Mouse (Mus musculus) left cerebral cortex, postnatal 25 days (tissue): Measurements from ENCODE around the gene Usp34. TPM values are rescaled to one million over a fixed set of nuclear protein-coding genes. Genes with fewer than 3 reads are reported as not detected.
A peak's percentile ranks its signal among the peaks of the same experiment; 100 is the strongest.
"Not testable (repeated sequence)": the region's sequence is repeated elsewhere in the genome, so short reads cannot be mapped to it uniquely, and the experiment has no call there.

Source experiments
- DNase-seq, 2 experiments: peaks; one replicate each; pipeline ENCODE4 v3.0.0; 2022; ENCODE audit warnings: low spot score in 2 of 2, mixed read lengths in 1 of 2
- intact Hi-C: fragments of 180-260 bp; cut with DNase I; formaldehyde crosslinking; loops from one replicate; pipeline ENCODE4 v1.15.1; 2025
- total RNA-seq, 2 experiments: library from RNA; stranded (reverse); gene quantifications; 2 replicates each; pipeline ENCODE4 v1.2.3; 2021

Usp34 gene
- 100 to 1,000 TPM; 104 to 105 TPM for total RNA-seq

DNA sequence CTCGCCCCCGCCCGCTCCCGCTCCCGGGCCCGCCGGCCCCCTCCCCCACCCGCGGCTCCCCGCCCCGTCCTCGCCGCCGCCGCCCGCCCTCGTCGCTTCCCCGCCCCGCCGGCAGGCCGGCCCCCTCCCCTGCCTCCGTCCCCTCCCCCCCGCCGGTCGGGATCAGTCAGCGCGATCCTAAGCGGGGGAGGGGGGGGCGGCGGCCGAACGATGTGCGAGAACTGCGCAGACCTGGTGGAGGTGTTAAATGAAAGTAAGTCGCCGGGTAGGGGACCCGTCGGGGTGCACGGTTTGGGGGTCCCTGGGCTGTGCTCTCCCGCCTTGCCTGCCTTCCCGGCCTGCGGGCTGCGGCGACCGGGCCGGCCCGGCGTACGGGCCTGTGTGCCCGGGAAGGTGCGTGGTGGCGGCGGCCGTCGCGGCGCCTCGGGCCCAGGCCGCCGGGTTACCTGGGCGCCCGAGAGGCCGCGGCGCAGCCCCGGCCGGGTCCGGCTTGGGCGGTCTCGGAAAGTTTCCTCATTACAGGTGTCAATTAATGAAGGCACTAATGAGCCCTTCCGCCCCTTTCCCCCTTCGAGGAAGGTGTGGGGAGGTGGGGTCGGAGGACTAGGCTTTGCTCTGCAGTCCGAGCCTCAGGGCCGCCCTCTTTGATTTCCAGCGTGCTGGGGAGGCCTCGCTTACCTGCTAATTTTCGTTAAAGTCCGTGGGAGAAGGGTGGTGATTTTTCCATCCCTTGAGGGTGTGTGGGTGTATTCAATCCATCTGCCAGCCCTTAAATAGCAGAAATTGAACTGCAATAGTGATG lies at the start of gene Usp34:
Gene Usp34, plus strand, starts transcription at position 132 of the 802 bp plus-strand sequence.
- intact Hi-C loops: loop anchor here (1.0 to 2.0 kb wide), 3 partner anchors 50 to 238 kb away; partner anchors contain the start of genes Ahsa2 and Xpo1
- DNase-seq: peak; percentile 33 to 54

DNA sequence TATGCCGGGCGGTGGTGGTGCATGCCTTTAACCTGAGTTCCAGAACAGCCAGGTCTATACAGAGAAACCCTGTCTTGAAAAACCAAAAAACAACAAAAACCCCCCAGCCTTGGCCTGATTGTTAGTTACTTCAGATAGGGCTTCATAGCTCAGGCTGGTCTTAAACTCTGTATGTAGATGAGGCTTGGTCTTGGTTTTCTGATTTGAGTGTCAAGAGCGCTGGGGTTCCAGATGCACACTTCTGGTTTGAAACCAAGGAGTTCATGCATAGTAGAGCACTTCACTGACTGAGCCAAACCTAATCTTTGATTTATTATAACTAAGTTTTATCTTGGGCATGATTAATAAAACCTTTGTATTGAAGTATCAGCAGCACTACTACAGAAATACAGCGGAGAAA lies 47.6 kb upstream of the Usp34 start:
- intact Hi-C loops: loop anchor here (5.0 kb wide), 3 partner anchors 112 to 627 kb away; partner anchors contain the start of gene Cct4
- DNase-seq: no peak

DNA sequence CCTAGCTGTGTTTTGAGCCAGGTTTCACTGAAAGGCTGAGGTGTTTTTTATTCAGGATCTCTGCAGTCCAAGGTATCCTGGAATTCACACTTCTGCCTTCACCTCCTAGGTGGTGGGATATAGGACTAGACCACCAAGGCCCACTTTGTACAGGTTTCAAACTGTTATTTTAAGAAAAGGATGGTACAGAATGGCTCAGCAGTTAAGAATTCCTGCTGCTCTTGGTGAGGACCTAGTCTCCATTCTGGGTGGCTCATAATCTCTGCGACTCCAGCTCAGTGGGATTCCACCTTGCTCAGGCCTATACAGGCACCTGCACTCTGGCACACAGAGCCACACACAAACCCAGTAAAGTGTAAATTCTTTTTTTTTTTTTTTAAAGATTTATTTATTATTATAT lies 47.2 kb upstream of the Usp34 start:
- DNase-seq: no peak
- intact Hi-C loops: loop anchor here (5.0 kb wide), 3 partner anchors 112 to 627 kb away; partner anchors contain the start of gene Cct4

DNA sequence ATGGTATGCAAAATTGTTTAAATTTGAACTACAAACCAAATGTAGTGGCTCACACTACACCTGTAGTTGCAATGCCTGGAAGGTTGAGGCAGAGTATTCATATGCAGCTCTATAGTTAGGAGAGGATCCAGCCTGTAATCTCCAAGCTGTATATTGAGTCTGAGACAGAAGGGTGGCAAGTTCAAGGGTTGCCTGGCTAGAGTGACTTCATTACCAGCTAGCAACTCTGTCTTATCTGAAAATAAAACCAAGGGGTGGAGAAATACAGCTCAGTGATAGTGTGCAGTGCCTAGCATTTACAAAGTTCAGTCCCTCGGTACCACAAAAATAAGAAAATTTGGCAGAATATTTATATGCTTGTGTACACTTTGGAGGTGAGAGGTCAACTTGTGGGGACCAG lies 46.5 kb upstream of the Usp34 start:
- DNase-seq: no peak
- intact Hi-C loops: no loop called here

DNA sequence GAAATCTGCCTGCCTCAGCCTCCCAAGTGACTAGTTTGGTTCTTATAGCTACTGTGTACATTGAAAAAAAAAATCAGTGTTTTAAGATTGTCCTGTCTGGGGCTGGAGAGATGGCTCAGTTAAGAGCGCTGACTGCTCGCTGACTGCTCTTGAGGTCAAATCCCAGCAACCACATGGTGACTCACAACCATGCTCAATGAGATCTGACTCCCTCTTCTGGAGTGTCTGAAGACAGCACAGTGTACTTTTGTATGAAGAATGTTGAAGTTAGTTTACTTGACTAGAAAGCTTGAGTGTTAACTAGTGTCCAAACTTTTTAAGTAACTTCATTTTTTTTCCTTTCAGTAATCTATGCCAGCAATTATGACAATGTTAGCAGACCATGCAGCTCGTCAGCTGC lies 45.2 kb upstream of the Usp34 start:
- intact Hi-C loops: no loop called here
- DNase-seq: no peak

DNA sequence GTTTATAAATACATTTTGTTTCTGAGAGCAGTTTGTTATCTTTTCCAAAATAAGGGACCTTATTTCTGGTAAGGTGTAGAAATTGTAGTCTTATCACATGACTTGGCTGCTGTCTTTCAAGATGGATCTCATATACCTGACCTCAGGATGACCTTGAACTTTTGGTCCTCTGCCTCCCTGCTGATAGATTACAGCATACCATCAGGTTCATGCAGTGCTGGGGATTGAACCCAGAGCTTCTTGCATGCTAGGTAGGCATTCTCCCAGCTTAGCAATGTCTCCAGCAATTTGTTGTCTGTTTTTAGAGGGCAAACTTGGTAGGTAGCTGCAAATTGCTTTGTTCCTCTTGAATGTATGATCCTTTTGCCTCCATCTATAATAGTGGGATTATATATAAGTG lies 41.7 kb upstream of the Usp34 start:
- no peak for DNase-seq

DNA sequence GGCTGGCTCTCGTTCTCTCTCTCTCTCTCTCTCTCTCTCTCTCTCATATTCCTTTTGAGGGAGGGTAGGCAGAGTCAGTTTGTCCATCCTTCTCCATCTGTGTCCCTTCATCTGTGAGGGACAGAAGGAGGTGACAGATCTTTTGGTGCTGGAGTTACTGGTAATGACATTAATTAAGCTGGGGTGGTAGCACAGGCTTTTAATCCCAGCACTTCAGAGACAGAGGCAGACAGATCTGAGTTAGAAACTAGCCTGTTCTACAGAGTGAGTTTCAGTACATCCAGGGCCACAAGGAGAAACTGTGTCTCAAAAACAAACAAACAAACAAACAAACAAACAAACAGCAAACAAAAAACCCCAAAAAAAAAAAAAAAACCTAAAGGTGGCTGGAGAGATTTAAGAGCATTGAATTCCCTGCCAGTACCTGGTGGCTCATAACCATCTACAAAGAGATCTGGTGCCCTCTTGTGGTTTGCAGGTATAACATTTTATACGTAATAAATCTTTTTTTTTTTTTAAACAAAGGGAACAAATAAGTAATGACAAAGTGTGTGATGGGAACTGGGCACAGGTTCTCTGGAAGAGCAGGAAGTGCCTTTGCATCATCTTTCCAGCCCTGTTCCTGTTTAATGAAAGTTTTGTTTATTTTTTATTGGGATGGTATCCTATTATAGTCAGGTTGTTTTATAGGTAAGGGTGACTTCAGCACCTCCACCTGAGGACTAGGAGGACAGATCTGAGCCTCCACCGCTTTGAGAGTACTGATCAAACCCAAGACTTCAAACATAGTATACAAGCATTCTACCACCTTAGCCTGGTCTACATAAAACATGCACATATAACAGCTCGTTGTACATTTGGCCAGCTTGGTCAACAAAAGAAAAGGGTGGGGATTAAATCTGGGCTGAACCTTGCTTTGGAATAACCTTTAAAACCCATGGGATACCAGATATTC lies 34.6 kb upstream of the Usp34 start:
- intact Hi-C loops: loop anchor here (1.0 to 5.0 kb wide), 4 partner anchors 121 to 640 kb away; partner anchors contain the start of gene Fam161a
- peak; percentile 14 to 54 for DNase-seq

More for the DNA sequence above, 41.7 kb upstream of the Usp34 start:
- intact Hi-C loops: no loop called here

DNA sequence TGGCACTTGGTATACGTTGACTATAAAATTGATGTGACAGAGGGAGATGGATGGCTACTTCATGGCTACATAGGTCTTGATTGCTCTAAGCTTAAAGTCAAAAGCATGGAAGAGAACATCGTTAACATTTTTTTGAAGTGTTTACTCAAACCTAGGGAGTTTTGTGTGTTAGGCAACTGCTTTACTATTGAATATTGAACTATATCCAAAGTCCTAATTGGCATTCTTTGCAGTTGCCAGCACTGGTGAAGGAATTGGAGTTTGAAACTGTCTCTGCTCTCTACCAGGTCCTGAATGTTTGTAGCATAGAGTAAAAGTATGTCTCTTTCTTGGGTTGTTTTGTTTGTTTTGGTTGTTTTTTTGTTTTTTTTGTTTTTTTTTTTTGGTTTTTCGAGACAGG lies 30.9 kb upstream of the Usp34 start:
- no peak for DNase-seq
- intact Hi-C loops: no loop called here

DNA sequence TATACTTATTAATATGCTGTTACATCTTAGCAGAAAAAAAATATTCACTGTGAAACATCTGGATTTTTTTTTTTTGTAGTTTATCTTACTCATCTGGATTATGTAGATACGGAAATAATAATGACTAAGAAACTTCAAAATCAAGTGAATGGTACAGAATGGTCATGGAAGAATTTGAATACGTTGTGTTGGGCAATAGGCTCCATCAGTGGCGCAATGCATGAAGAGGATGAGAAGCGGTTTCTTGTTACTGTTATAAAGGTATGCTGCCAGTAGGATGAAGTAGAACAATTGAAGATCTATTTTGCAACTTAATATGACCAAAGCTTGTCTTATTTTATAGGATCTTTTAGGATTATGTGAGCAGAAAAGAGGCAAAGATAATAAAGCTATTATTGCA lies 22.2 kb upstream of the Usp34 start:
- no peak for DNase-seq
- intact Hi-C loops: no loop called here

DNA sequence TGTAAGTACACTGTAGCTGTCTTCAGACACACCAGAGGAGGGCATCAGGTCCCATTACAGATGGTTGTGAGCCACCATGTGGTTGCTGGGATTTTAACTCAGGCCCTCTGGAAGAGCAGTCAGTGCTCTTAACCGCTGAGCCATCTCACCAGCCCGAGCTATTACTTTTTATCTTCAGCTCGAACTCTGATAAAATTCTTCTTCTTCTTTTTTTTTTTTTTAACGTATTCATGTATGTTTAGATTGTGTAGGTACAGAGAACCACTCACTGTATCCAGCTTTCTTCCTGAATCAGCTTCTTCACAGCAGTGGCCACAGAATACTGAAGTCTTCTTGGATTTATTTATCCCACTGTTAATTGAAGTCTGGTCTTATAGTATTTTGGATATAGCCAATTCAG lies 17.8 kb upstream of the Usp34 start:
- DNase-seq, intact Hi-C loops: not testable (repeated sequence)

DNA sequence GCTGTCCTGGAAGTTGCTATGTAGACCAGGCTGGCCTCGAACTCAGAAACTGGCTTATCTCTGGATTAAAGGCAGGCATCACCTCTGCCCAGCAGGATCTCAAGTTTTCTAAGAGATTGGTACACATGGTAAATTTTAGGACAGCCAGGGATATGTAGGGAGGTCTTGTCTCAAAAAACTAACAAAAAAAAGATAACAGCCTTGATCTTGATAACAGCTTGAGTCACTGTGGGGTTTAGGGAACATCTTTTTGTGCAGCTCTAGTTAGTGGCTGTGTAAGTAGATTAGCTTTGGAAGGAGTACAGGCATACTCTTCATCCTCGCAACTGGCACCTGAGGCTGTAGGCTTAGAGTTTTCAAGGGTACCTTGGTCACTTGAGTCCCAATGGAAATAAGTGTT lies 9.3 kb upstream of the Usp34 start:
- intact Hi-C loops: no loop called here
- no peak for DNase-seq

DNA sequence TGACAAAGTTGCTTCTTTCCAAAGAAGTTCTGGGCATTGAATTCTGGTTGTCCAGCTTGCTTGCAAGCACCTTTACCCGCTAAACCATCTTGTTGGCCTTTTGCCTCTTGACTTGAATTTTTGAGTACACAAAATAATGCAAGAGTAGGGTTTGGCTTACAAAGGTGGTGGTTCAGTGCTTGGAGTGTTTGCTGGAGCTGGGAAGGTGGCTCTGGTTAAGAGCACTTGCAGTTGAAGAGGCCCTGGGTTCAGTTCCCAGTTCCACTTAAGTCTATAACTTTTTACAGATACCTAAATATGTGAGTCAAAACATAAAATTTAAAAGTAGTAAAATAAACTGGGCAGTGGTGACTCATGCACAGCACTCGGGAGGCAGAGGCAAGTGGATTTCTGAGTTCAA lies 8.4 kb upstream of the Usp34 start:
- no peak for DNase-seq
- intact Hi-C loops: no loop called here

DNA sequence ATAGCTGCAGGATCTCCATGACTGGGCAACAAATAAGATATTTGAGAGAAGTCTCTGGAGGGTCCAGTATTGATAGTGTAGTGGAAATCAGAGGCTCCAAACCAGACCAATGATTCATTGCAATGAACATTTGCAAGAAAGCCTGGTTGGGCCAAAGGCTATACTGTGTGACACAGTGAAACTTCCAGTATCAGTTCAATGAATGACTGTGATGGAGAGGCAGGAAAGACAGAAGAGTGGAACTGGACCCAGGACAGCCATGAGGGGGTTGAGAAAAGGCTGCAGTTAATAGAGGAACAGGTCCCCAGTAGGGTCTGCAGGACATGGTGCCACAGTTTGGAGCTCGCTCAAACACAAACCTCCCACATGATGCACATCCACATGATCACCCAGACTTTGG lies 6.8 kb upstream of the Usp34 start:
- no peak for DNase-seq
- intact Hi-C loops: no loop called here

DNA sequence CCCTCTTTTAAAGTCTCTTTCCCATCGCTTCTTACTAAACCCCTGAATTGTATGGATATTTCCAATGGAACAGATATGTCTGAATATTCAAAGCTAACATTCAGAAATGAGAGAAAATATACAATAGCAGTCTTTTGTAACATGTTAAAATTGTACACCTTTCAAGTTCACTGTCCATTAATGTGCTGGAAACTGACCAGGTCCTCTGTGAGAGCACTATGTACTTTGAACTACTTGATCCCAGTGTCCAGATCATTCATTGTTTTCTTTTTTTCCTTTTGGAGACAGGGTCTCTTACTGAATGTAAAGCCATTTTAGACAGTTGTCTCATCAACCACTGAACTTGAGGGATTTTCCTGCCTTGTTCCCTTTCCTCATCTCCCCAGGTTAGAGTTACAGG lies 3.6 kb upstream of the Usp34 start:
- DNase-seq: no peak
- intact Hi-C loops: no loop called here

DNA sequence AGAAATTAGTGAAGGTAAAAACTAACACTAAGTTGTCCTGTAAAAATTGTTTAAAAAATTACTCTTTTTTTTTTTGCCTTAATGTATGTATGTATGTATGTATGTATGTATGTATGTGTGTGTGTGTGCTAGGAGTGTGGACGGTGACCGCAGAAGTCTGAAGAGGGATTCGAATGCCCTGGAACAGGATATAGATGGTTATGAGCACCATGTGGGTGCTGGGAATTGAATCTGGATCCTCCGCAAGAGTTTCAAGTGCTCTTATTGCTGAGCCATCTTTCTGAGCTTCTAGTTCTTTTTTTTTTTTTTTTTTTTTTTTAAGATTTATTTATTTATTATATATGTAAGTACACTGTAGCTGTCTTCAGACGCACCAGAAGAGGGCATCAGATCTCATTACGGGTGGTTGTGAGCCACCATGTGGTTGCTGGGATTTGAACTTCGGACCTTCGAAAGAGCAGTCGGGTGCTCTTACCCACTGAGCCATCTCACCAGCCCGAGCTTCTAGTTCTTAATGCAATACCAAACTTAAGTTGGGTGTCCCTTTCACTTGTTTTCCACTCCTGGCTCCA lies 1.5 kb upstream of the Usp34 start:
- intact Hi-C loops: not testable (repeated sequence)

DNA sequence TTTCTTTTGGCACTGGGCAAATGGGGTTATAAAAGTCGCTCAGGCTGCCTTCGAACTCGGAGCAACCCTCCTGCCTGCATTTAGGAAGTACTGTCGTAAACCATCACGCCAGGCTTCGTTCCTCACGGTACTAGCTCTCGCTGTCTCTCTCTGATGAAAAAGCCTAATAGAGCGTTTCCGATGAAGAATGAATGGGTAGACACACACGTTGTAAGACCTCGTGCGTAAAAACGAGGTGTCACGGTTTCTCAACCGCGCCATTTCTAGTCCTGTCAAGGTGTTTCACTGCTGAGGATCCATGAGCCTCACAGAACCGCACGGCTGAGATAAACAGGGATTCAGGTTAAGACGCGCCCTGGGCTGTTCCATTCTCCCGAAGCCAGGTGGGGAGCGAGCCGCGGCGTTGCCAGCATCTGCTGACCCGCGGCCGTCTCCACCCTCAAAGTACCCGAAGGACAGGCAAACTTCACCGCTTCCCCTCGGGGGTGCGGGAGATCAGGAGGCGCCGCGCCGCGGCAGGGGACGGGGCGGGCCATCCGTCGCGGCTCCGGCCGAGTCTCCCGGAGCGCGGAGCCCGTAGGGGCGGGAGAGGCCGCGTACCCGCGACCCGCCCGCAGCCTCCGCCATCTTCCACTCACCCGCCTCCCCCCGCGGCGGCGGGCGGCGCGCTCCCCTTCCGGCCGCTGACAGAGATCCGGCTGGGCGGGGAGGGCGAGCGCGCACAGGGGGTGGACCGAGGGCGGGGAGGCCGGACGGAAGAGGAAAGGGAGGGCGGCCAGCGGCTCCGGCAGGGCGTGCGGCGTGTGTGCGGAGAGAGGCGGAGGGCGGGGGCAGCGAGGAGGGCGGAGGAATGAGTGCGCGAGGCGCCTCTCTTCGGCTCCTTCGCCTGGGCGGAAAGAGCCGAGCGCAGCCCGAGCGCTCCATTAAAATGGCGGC lies 754 bp upstream of the Usp34 start:
- intact Hi-C loops: loop anchor here (1.0 to 2.0 kb wide), 3 partner anchors 49 to 237 kb away; partner anchors contain the start of genes Ahsa2 and Xpo1
- DNase-seq: peak; percentile 95 to 96

More for the DNA sequence above, 1.5 kb upstream of the Usp34 start:
- not testable (repeated sequence) for DNase-seq

DNA sequence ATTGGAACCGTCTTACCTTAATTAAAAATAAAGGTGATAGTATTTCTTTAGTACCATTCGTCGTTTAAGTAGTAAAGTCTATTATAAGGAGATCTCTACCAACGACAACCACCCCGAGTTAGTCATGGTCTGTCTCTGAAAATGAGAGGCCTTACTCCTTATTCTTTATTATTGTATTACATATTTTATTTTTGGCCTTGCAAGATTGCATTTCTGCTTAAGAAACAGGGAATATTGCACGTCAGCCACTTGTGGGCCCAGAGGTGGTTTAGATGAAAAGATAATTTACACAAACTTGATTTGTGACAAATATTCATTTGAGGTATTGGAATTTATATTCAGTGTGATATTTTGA lies 848 bp downstream of the Usp34 start:
- intact Hi-C loops: loop anchor here (2.0 kb wide), 2 partner anchors 51 to 239 kb away; partner anchors contain the start of gene Xpo1
- no peak for DNase-seq

DNA sequence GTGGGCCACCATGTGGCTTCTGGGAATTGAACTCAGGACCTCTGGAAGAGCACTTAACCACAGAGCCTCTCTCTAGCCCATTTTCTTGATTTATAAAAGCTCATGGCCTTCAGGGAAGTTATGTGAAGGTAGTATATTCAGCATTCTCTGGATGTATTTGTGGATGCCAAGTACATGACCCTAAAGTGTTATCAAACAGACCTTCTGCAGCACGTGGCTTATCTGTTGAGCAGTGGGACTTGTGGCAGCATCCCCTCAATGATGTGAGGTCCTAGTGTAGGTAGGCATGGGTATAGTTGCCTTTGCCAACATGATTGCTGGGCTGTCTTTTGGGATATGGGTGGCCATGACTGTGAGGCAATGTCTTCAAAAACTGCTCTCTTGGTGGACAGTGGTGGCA lies 6.8 kb downstream of the Usp34 start:
- intact Hi-C loops: no loop called here
- DNase-seq: no peak

DNA sequence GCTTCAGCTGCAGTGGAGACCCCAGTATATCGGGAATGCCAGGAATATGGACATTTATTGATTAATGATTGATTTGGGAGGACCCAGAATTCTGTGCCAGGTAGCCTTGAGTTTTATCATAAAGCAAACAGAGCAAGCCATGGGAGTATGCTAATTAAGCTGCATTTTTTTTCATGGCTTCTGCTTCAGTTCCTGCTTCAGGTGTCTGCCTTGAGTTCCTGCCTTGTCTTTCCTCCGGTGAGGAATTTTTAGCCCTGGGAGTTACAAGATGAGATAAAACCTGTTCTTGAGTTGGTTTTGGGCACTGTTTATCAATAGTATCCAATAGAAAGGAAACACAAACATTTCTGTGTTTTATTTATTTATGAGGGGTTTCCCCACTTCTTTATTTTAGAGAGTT lies 22.7 kb downstream of the Usp34 start:
- DNase-seq: no peak
- intact Hi-C loops: no loop called here
